Mouse (Mus musculus) intestine, embryonic 14.5 days (tissue): ENCODE measurements around the gene Exoc4. TPM values are rescaled to one million over a fixed set of nuclear protein-coding genes. Genes with fewer than 3 reads are reported as not detected.
A peak's percentile ranks its signal among the peaks of the same experiment; 100 is the strongest.

Experiments used
- ATAC-seq: fragments of 200-750 bp; cut with Nextera tagmentation; replicated peaks from 2 replicates; pipeline ENCODE4 v1.8.0; 2017; ENCODE audit warnings: low read depth, moderate number of reproducible peaks, moderate TSS enrichment, moderate library complexity; ENCODE audit not compliant: low FRiP score, low TSS enrichment
- DNase-seq: peaks from one replicate; pipeline ENCODE4 v3.0.0-alpha.2; 2018; ENCODE audit warnings: low spot score
- H3K27ac ChIP-seq: fragments of 300-500 bp; sonication (generic); 2 replicates; pipeline ENCODE4 v1.5.1; 2014; ENCODE audit warnings: low read depth, mild to moderate bottlenecking, control low read depth
- H3K27me3 ChIP-seq: fragments of 300-500 bp; sonication (generic); replicated peaks from 2 replicates; pipeline ENCODE4 v1.6.1; 2014; ENCODE audit warnings: low read length, control low read depth; ENCODE audit not compliant: control insufficient read depth, insufficient read depth
- H3K36me3 ChIP-seq: fragments of 300-500 bp; sonication (generic); 2 replicates; pipeline ENCODE4 v1.6.1; 2014; ENCODE audit warnings: low read length, control low read depth; ENCODE audit not compliant: control insufficient read depth, insufficient read depth
- H3K4me1 ChIP-seq: fragments of 300-500 bp; sonication (generic); replicated peaks from 2 replicates; pipeline ENCODE4 v1.6.1; 2014; ENCODE audit warnings: low read length, control low read depth, mixed read lengths; ENCODE audit not compliant: control insufficient read depth, insufficient read depth
- H3K4me2 ChIP-seq: fragments of 300-500 bp; sonication (generic); 2 replicates; pipeline ENCODE4 v1.6.1; 2014; ENCODE audit warnings: low read length
- H3K4me3 ChIP-seq: fragments of 300-500 bp; sonication (generic); 2 replicates; pipeline ENCODE4 v1.5.1; 2014; ENCODE audit warnings: low read depth, low read length, control low read depth, mixed read lengths
- H3K9ac ChIP-seq: fragments of 300-500 bp; sonication (generic); 2 replicates; pipeline ENCODE4 v1.6.1; 2014; ENCODE audit warnings: mild to moderate bottlenecking, low read length
- H3K9me3 ChIP-seq: fragments of 300-500 bp; sonication (generic); 2 replicates; pipeline ENCODE4 v1.6.1; 2016; ENCODE audit warnings: low read length, control low read depth; ENCODE audit not compliant: control insufficient read depth
- WGBS: fragments of 180-500 bp; shearing (Covaris S2); extraction: QIAGEN DNeasy Blood & Tissue Kit; methylation state at CpG from one replicate; pipeline ENCODE4 v1.1.7; 2014; 5-methylcytosine and 5-hydroxymethylcytosine counted together
- polyA plus RNA-seq: library from polyadenylated mRNA; unstranded; fragments of >200 nt; fragmentation: Nextera tagmentation; extraction: Ambion mirVana; gene quantifications from 2 replicates; pipeline ENCODE4 v1.2.1, GENCODE M21; 2014

Gene Exoc4
- polyA plus RNA-seq, 1 experiment from 2014 or later, result 29.9 TPM

DNA sequence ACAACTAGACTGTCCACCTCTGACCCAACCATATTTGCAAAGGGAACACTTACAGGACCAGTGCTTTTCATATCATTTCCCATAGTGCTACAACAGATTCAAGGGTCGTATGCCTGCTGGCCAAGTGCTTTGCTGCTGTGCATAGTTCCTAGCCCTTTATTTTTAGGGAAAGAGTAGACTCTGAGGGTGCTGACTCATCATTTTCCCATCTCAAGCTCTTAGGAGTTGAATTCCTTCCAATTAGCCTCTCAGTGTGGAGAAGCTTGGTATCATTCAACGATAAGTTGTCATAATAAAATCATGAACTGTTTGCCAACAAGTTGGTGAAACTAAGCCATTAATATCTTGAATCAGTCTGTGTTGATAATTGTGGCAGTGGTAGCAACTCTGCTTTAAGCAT lies 388.3 kb downstream of the Exoc4 start:
- Histone ChIP-seq H3K27me3 (no peaks in the 10 kb centered on the region), H3K27ac (no peak overlapping the region), H3K4me3 (no peak overlapping the region), H3K4me1 (no peaks in the 10 kb centered on the region; the same call in 1 of the 2 replicates), H3K36me3 (no peaks in the 10 kb centered on the region), H3K9me3 (no peaks in the 10 kb centered on the region), H3K4me2 (no peak overlapping the region), H3K9ac (no peak overlapping the region)
- DNase-seq, result no peak
- ATAC-seq, result no peak
- 66% methylated on average over 2 of the region's 2 CpGs for WGBS

DNA sequence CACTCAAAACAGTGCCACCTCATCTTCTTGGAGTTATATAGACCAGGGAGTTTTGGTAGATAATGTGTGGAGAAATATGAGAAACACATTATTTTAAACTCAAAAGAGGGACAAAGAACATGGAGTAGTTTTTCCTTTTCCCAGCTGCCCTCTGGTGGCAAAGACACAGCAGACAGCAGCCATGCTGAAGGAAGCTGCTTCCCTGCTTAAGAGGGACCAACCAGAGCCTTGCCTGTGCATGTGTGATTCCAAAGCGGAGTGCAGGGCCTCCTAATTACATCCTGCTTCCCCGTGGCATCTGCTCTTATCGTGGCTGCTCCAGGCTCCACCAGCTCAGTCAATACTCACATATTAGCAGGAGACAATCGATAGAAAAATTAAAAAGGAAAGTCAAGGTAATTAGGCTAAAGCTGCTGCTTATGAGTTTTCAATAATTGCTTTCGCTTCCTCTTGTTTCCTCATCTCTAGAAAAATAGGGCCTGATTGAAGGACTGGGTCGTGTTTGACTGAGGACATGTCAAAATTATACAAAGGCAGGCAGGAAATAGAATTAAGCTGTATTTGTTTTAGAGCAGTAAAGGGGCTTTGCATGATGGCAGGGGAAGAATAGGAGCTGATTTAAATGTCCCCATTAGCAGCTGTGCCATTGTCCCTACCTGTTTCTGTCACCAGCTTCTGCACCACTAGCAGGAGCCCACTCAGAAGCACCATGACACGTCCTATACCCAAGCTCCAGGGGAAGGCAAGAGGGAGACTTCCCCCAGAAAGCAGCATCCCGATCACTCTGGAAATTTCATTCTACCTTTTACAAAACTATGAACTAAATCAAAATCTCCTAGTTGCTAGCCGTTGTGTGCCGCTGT lies 433.1 kb downstream of the Exoc4 start:
- no peak overlapping the region for H3K9ac ChIP-seq
- no peak overlapping the region for H3K4me2 ChIP-seq
- no peak overlapping the region for H3K4me3 ChIP-seq
- no peaks in the 10 kb centered on the region for H3K36me3 ChIP-seq
- 54% methylated on average over 10 of the region's 10 CpGs for WGBS
- DNase-seq (peak; percentile 58), ATAC-seq (no peak)
- no peaks in the 10 kb centered on the region for H3K9me3 ChIP-seq
- H3K27me3 ChIP-seq, result no peaks in the 10 kb centered on the region
- 0 out of 2 replicates have a peak, but pooled peaks cover 4% of the 10 kb centered on the region for H3K4me1 ChIP-seq
- no peak overlapping the region for H3K27ac ChIP-seq

DNA sequence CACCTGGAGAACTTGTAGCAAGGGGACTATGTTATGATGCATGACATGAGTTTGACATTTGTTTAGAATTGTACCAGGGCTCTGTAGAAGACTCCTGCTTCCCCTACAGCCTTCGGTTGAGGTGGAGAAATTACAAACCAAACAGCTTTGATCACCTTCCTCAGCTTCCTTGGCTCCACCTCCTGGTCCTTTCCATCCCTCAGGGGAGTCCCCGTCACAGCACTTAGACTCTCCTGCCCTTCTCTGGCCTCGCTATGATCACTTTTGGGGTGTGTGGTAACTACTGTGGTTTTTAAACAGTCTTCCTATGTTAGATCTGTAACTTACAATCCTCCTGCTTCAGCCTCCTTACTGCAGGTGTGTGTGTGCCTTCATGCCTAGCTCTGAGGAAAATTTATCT lies 434.6 kb downstream of the Exoc4 start:
- Histone ChIP-seq H3K36me3 (no peaks in the 10 kb centered on the region), H3K4me3 (no peak overlapping the region), H3K4me2 (no peak overlapping the region), H3K9me3 (no peaks in the 10 kb centered on the region), H3K4me1 (0 out of 2 replicates have a peak, but pooled peaks cover 4% of the 10 kb centered on the region), H3K27me3 (no peaks in the 10 kb centered on the region), H3K9ac (no peak overlapping the region), H3K27ac (no peak overlapping the region)
- WGBS, result 70% methylated on average over 3 of the region's 3 CpGs
- ATAC-seq (no peak), DNase-seq (no peak)

DNA sequence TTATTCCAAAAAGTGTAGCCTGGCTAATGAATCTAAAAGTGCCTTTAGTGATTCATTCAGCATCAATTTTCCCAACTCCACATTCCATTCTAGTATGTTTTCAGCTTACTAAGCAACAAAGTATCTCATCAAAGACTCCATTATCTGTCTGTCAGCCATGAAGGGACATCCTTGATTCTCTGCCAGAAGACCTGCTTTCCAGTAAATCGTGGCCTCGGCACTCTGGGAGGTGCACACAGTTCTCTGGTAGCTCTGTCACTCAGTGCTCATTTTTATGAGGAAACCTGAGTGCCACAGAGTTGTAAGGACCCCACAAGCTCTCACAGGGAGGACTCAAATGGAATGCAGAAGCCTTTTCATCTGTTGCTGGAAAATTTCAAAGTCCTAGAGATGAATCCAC lies 436.4 kb downstream of the Exoc4 start:
- Histone ChIP-seq H3K27ac (no peak overlapping the region), H3K9ac (no peak overlapping the region), H3K9me3 (no peaks in the 10 kb centered on the region), H3K4me1 (0 out of 2 replicates have a peak, but pooled peaks cover 4% of the 10 kb centered on the region), H3K27me3 (no peaks in the 10 kb centered on the region), H3K4me3 (no peak overlapping the region), H3K4me2 (no peak overlapping the region), H3K36me3 (no peaks in the 10 kb centered on the region)
- WGBS, result 65% methylated on average over 2 of the region's 2 CpGs
- DNase-seq (no peak), ATAC-seq (no peak)

DNA sequence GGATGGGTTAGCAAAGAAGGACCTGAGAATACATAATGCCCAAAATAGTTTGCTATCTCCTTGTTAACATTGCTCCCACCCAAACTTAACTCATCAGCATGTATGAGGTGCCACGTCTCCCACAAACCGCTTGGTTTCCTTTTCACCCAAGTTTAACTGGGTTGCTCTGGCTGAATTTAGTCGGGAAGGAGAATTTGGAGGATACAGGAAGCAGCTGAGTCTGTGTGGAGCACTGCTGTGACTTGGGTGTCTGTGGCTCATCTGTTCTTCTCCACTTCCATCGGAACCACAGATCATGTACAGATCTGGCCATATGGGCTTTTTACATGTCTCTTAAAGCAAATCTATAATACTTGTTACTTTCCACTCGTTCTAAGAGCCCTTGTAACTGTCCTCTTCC lies 441.7 kb downstream of the Exoc4 start:
- Histone ChIP-seq H3K9ac (no peak overlapping the region), H3K4me1 (no peaks in the 10 kb centered on the region), H3K27ac (no peak overlapping the region), H3K36me3 (no peaks in the 10 kb centered on the region), H3K9me3 (no peaks in the 10 kb centered on the region), H3K4me2 (no peak overlapping the region), H3K4me3 (no peak overlapping the region), H3K27me3 (no peaks in the 10 kb centered on the region)
- DNase-seq, result no peak
- ATAC-seq, result no peak
- WGBS, result 84% methylated on average over 5 of the region's 5 CpGs

DNA sequence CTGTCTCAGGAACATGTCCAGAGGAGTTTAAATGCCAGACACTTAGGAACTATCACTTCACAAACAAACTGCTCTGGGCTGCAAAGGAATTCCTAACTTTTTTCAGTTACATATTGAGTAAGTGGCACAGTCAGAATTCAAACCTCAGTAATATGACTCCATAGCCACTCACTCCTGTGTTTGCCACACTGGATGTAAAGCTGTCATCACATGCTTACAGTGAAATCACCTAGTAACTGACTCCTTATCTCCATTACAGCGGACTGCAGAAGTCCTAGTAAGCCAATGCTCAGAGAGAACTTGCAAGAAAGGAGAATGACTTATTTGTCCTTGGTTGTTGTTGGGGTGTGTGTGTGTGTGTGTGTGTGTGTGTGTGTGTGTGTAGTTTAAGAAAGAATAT lies 448.1 kb downstream of the Exoc4 start:
- Histone ChIP-seq H3K4me1 (no peaks in the 10 kb centered on the region), H3K9me3 (no peaks in the 10 kb centered on the region), H3K4me2 (no peak overlapping the region), H3K36me3 (no peaks in the 10 kb centered on the region), H3K9ac (no peak overlapping the region), H3K27me3 (no peaks in the 10 kb centered on the region), H3K4me3 (no peak overlapping the region), H3K27ac (no peak overlapping the region)
- 68% methylated on average over 1 of the region's 1 CpGs for WGBS
- no peak for ATAC-seq
- DNase-seq, result no peak

DNA sequence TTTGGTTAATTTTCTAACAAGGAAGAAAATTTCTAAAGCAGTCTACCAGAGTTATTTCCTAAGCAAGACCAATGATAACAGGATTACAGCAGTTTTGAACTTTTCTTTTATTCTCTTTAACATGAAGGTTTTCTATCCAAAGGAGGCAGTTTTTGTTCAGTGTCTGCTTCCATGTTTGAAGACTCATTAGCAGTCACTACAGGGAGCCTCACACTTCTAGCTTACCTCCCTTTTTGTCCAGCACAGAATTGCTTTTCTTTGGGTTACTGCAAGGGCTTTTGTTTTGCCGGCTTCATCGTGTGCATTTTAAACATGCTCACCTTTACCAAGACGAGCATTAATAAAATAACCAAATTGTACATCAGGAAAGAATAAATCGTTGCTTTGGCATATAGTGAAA lies 460.0 kb downstream of the Exoc4 start:
- Histone ChIP-seq H3K4me1 (no peaks in the 10 kb centered on the region), H3K27ac (no peak overlapping the region), H3K4me2 (no peak overlapping the region), H3K9me3 (no peaks in the 10 kb centered on the region), H3K4me3 (no peak overlapping the region), H3K36me3 (no peaks in the 10 kb centered on the region), H3K27me3 (no peaks in the 10 kb centered on the region), H3K9ac (no peak overlapping the region)
- 85% methylated on average over 4 of the region's 4 CpGs for WGBS
- ATAC-seq (no peak), DNase-seq (no peak)

DNA sequence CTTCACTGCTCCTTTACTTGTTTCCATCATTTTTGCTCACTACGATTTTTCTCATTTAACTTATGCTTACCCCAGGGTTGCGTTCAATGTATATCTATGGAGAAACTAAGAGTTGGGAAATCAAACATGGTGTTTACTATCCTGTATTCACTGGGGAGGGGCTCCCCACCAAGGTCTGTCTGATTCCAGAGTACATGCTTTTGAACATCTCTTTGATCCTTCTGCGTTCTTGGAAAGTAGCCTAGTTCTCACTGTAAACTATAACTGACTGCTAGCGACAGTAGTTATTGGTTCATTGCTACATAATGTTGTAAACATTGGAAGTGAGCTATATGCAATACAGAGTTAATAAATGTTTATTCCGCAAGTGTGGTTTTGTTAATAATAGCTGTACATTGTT lies 460.5 kb downstream of the Exoc4 start:
- no peak overlapping the region for H3K9ac ChIP-seq
- no peaks in the 10 kb centered on the region for H3K4me1 ChIP-seq
- DNase-seq (no peak), ATAC-seq (no peak)
- 75% methylated on average over 5 of the region's 5 CpGs for WGBS
- H3K4me3 ChIP-seq, result no peak overlapping the region
- H3K27ac ChIP-seq, result no peak overlapping the region
- no peaks in the 10 kb centered on the region for H3K9me3 ChIP-seq
- no peak overlapping the region for H3K4me2 ChIP-seq
- no peaks in the 10 kb centered on the region for H3K36me3 ChIP-seq
- H3K27me3 ChIP-seq, result no peaks in the 10 kb centered on the region

DNA sequence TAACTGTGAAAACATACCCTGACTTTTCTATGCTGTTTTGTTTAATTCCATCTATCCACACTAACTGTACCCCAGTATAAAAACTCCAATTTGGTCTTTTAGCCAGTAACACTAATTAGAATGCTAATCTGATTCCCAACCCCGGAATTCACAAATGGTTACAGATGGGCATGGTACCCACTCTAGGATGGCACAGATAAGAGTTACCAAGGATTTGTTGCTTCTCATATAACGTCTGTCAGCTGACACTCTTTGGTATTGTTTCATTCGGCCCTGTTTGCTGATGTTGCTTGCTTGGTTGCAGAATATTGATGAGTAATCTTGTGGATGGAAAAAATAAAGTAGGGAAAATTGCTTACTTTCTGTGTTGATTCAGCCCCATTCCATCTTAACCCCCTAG lies 462.9 kb downstream of the Exoc4 start:
- H3K4me3 ChIP-seq, result no peak overlapping the region
- no peaks in the 10 kb centered on the region for H3K36me3 ChIP-seq
- no peak overlapping the region for H3K9ac ChIP-seq
- H3K4me1 ChIP-seq, result no peaks in the 10 kb centered on the region
- H3K4me2 ChIP-seq, result no peak overlapping the region
- H3K27ac ChIP-seq, result no peak overlapping the region
- 79% methylated on average over 3 of the region's 3 CpGs for WGBS
- no peaks in the 10 kb centered on the region for H3K27me3 ChIP-seq
- no peak for DNase-seq
- no peaks in the 10 kb centered on the region for H3K9me3 ChIP-seq
- ATAC-seq, result no peak
